In genomic region chr10:96460617-96461338, GRCm38 (mm10) we compare ENCODE assay signal across 9 mouse cellular contexts.
DNase-seq lines count a peak whose midpoint lies in the region; ATAC-seq and TF ChIP-seq lines count a peak whose summit lies in the region.
"Had no signal": no experiment of that assay in that cellular context is flagged by ENCODE, and none has a peak within 500 bp of the region (broad histone marks: within the 10 kb centered on the region; RNA-seq: fewer than 3 reads in every experiment).

No protein-coding gene starts in this region.

- H3K4me2 ChIP-seq in hindbrain, embryonic 15.5 days, result no peak overlapping the region
- H3K4me2 ChIP-seq in myocyte (ENCODE audit: low read depth), result peak overlapping the region; percentile 44
- H3K4me2 ChIP-seq in liver, embryonic 12.5 days, result no peak overlapping the region
- no peak overlapping the region for H3K4me2 ChIP-seq in intestine, embryonic 16.5 days (ENCODE audit: low read depth, low read length)
- H3K4me2 ChIP-seq: neural tube, embryonic 13.5 days had no signal

- H3K4me1 ChIP-seq in hindbrain, embryonic 15.5 days (replicated peaks), result no peaks in the 10 kb centered on the region
- H3K4me1 ChIP-seq in liver, embryonic 12.5 days, result no peaks in the 10 kb centered on the region
- H3K4me1 ChIP-seq in intestine, embryonic 16.5 days (ENCODE audit: control insufficient read depth, insufficient read depth, low read length), result no peaks in the 10 kb centered on the region
- H3K4me1 ChIP-seq: neural tube, embryonic 13.5 days had no signal

- no peaks in the 10 kb centered on the region for H3K27me3 ChIP-seq in hindbrain, embryonic 15.5 days
- no peaks in the 10 kb centered on the region for H3K27me3 ChIP-seq in myocyte (ENCODE audit: control insufficient read depth, insufficient read depth, insufficient read length)
- H3K27me3 ChIP-seq in liver, embryonic 12.5 days (replicated peaks), result no peaks in the 10 kb centered on the region
- H3K27me3 ChIP-seq in intestine, embryonic 16.5 days (replicated peaks; ENCODE audit: control insufficient read depth, insufficient read depth, low read length), result no peaks in the 10 kb centered on the region
- H3K27me3 ChIP-seq: neural tube, embryonic 13.5 days had no signal

- H3ac ChIP-seq in myocyte (ENCODE audit: control insufficient read depth, insufficient read length), result no peak overlapping the region

- WGBS in hindbrain, embryonic 15.5 days, result 79% methylated on average over 10 of the region's 10 CpGs
- 71% methylated on average over 10 of the region's 10 CpGs for WGBS in liver, embryonic 12.5 days (ENCODE audit: insufficient replicate concordance)
- 70% methylated on average over 10 of the region's 10 CpGs for WGBS in intestine, embryonic 16.5 days

- no peak overlapping the region for H3K4me3 ChIP-seq in hindbrain, embryonic 15.5 days
- no peak overlapping the region for H3K4me3 ChIP-seq in myocyte
- no peak overlapping the region for H3K4me3 ChIP-seq in liver, embryonic 12.5 days
- no peak overlapping the region for H3K4me3 ChIP-seq in intestine, embryonic 16.5 days (ENCODE audit: low read length)
- H3K4me3 ChIP-seq: neural tube, embryonic 13.5 days had no signal

- peak; percentile 72; the same call in 1 of the 2 replicates for ATAC-seq in hindbrain, embryonic 15.5 days (ENCODE audit: low FRiP score, low read depth)
- no peak for ATAC-seq in liver, embryonic 12.5 days
- ATAC-seq in intestine, embryonic 16.5 days, result no peak

- H3K9ac ChIP-seq in hindbrain, embryonic 15.5 days, result no peak overlapping the region
- no peak overlapping the region for H3K9ac ChIP-seq in liver, embryonic 12.5 days
- no peak overlapping the region for H3K9ac ChIP-seq in intestine, embryonic 16.5 days (ENCODE audit: low read depth, low read length)
- H3K9ac ChIP-seq: neural tube, embryonic 13.5 days had no signal

- H3K9me3 ChIP-seq in hindbrain, embryonic 15.5 days, result no peaks in the 10 kb centered on the region
- H3K9me3 ChIP-seq in liver, embryonic 12.5 days (replicated peaks), result no peaks in the 10 kb centered on the region
- H3K9me3 ChIP-seq in intestine, embryonic 16.5 days (ENCODE audit: control insufficient read depth, low read length), result no peaks in the 10 kb centered on the region
- H3K9me3 ChIP-seq: neural tube, embryonic 13.5 days had no signal

- no peak overlapping the region for H3K27ac ChIP-seq in hindbrain, embryonic 15.5 days (replicated peaks)
- H3K27ac ChIP-seq in liver, embryonic 12.5 days, result no peak overlapping the region
- no peak overlapping the region for H3K27ac ChIP-seq in intestine, embryonic 16.5 days (ENCODE audit: low read length)
- H3K27ac ChIP-seq: neural tube, embryonic 13.5 days had no signal

- no peaks in the 10 kb centered on the region for H3K79me2 ChIP-seq in myocyte (ENCODE audit: control insufficient read depth, insufficient read depth)

- TF ChIP-seq POLR2A in myocyte (IDR thresholded peaks at IDR 0.05; ENCODE audit: insufficient read length, low read depth), result no peak

- H3K36me3 ChIP-seq in hindbrain, embryonic 15.5 days, result no peaks in the 10 kb centered on the region
- H3K36me3 ChIP-seq in myocyte (ENCODE audit: control insufficient read depth, insufficient read depth), result no peaks in the 10 kb centered on the region
- no peaks in the 10 kb centered on the region for H3K36me3 ChIP-seq in liver, embryonic 12.5 days
- H3K36me3 ChIP-seq in intestine, embryonic 16.5 days (ENCODE audit: control insufficient read depth, insufficient read depth, low read length), result no peaks in the 10 kb centered on the region
- H3K36me3 ChIP-seq: neural tube, embryonic 13.5 days had no signal

- peak; percentile 5 for DNase-seq in kidney, postnatal 14 days
- DNase-seq in kidney, adult 11 months, result no peak
- peak; percentile 49 for DNase-seq in embryo, embryonic 11 days
- DNase-seq in cerebellum, adult 11-12 months, result no peak

TF ChIP-seq in myocyte, 11 proteins besides CTCF, POLR2A, EP300 and RAD21:
- no peak for TF ChIP-seq CEBPB (IDR thresholded peaks at IDR 0.05; ENCODE audit: insufficient read depth, poor library complexity, severe bottlenecking)
- no peak for TF ChIP-seq REST (IDR thresholded peaks at IDR 0.05; ENCODE audit: insufficient read depth, insufficient read length)
- no peak for TF ChIP-seq E2F4 (IDR thresholded peaks at IDR 0.05; ENCODE audit: insufficient read depth)
- no peak for TF ChIP-seq MYOD1 (IDR thresholded peaks at IDR 0.05; ENCODE audit: control insufficient read depth in 1 of 3, insufficient read length in 2 of 3, low read depth in 2 of 3)
- TF ChIP-seq MAX (IDR thresholded peaks at IDR 0.05; ENCODE audit: low read depth), result no peak
- TF ChIP-seq MYOG (IDR thresholded peaks at IDR 0.05; ENCODE audit: control insufficient read depth in 1 of 3, insufficient read depth in 1 of 3, insufficient read length in 2 of 3, low read depth in 2 of 3), result no peak

Comparison
In these comparisons a context has a peak if more than half of its experiments do, and no peak if none do; other contexts are left out.
1. DNase-seq: peak in kidney, postnatal 14 days (single experiment) and embryo, embryonic 11 days (single experiment); none in kidney, adult 11 months (single experiment) and cerebellum, adult 11-12 months (single experiment).